Mouse (Mus musculus) stomach, postnatal 0 days (tissue): Measurements from ENCODE around the gene Gm49345.

Experiments used
- CTCF ChIP-seq: IDR thresholded peaks from 2 replicates; pipeline ENCODE4 v1.5.1; 2016; ENCODE audit warnings: antibody characterized with exemption, low read depth, mild to moderate bottlenecking, moderate library complexity
- EP300 ChIP-seq: optimal IDR thresholded peaks from 2 replicates; pipeline ENCODE3; 2016; ENCODE audit warnings: antibody characterized with exemption

GRCm38 (mm10) chr13:67552505-67553346 is 84.8 kb downstream of the Gm49345 start:
- TF ChIP-seq EP300 = no peak
- TF ChIP-seq CTCF = no peak
